Mouse (Mus musculus) G1E (cell line): ENCODE measurements around the gene Gnpat. TPM values are rescaled to one million over a fixed set of nuclear protein-coding genes. Genes with fewer than 3 reads are reported as not detected.

ENCODE experiments used
- ATAC-seq: 2 replicates; pipeline ENCODE4 v1.8.0; 2016; ENCODE audit warnings: mild to moderate bottlenecking; ENCODE audit not compliant: insufficient number of reproducible peaks, poor library complexity, low FRiP score, severe bottlenecking; ENCODE audit errors: extremely low read depth
- DNase-seq: peaks from one replicate; pipeline ENCODE4 v3.0.0; 2012; ENCODE audit warnings: low spot score
- H3K27me3 ChIP-seq: 2 replicates; pipeline ENCODE4 v1.6.1; 2012; ENCODE audit warnings: mild to moderate bottlenecking, low read length, inconsistent platforms; ENCODE audit not compliant: insufficient read depth
- H3K36me3 ChIP-seq: replicated peaks from 2 replicates; pipeline ENCODE3; 2012; ENCODE audit warnings: mild to moderate bottlenecking, inconsistent platforms
- H3K4me1 ChIP-seq: 2 replicates; pipeline ENCODE4 v1.6.1; 2012; ENCODE audit warnings: low read depth, low read length, inconsistent platforms, mixed read lengths; ENCODE audit not compliant: insufficient read depth
- H3K4me3 ChIP-seq: 2 replicates; pipeline ENCODE4 v1.5.1; 2012; ENCODE audit warnings: low read depth, mild to moderate bottlenecking, inconsistent platforms, low read length, moderate library complexity, mixed read lengths
- H3K9me3 ChIP-seq: replicated peaks from 2 replicates; pipeline ENCODE4 v1.6.1; 2012; ENCODE audit warnings: inconsistent platforms
- CTCF ChIP-seq: IDR thresholded peaks from 2 replicates; pipeline ENCODE4 v1.5.1; 2012; ENCODE audit warnings: low read depth, low read length, inconsistent platforms, mixed read lengths
- GATA1 ChIP-seq: IDR thresholded peaks from 2 replicates; pipeline ENCODE4 v1.6.1; 2012; ENCODE audit warnings: borderline replicate concordance, low read length, inconsistent platforms, mixed read lengths
- GATA2 ChIP-seq: IDR thresholded peaks from 2 replicates; pipeline ENCODE4 v1.6.1; 2012; ENCODE audit warnings: low read depth, low read length, inconsistent platforms, borderline replicate concordance
- POLR2AphosphoS5 ChIP-seq: IDR thresholded peaks from 2 replicates; pipeline ENCODE4 v1.6.1; 2012; ENCODE audit warnings: low read depth, low read length, inconsistent platforms; ENCODE audit not compliant: insufficient replicate concordance
- TAL1 ChIP-seq: conservative IDR thresholded peaks from 2 replicates; pipeline ENCODE4 v1.6.1; 2012; ENCODE audit warnings: low read depth, low read length, inconsistent platforms, mixed read lengths
- polyA plus RNA-seq: library from polyadenylated mRNA; stranded (reverse); fragments of >175 nt; gene quantifications from 2 replicates; pipeline ENCODE4 v1.2.3, GENCODE M21; 2012
- total RNA-seq, 2 experiments: library from RNA; stranded (forward) in 1 of 2; stranded (reverse) in 1 of 2; fragments of 200-1000 nt in 1 of 2; fragments of >200 nt in 1 of 2; fragmentation: Nextera tagmentation in 1 of 2; gene quantifications; 2 replicates each; pipeline ENCODE4 v1.2.3; 2014 to 2017

The Gnpat gene
- total and polyA plus RNA-seq, 3 experiments: 125 to 131 (median 128) TPM

DNA sequence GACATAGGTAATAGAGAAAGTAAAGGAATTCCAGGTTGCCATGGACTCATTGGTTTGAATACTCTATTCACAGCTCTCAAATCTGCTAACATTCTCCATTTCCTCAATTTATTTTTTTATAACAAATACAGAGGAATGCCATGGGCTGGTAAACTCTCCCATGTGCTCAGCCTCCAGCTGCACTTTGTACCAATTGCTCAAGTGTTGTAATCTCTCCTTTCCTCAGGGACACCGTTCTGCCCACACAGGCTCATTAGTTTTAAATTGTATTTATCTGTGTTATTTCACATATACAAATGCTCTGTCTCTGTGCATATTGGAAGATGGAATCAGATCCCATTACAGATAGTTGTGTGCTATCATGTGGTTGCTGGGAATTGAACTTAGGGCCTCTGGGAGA is 9.3 kb upstream of the Gnpat start:
- TF ChIP-seq GATA1 (no peak), POLR2AphosphoS5 (no peak), CTCF (no peak), TAL1 (no peak), GATA2 (no peak)
- ATAC-seq (no peak), DNase-seq (no peak)
- Histone ChIP-seq H3K27me3 (no peaks in the 10 kb centered on the region), H3K9me3 (peaks cover 28% of the 10 kb centered on the region), H3K4me3 (no peak overlapping the region), H3K4me1 (peaks cover 7% of the 10 kb centered on the region), H3K36me3 (peaks cover 63% of the 10 kb centered on the region)

DNA sequence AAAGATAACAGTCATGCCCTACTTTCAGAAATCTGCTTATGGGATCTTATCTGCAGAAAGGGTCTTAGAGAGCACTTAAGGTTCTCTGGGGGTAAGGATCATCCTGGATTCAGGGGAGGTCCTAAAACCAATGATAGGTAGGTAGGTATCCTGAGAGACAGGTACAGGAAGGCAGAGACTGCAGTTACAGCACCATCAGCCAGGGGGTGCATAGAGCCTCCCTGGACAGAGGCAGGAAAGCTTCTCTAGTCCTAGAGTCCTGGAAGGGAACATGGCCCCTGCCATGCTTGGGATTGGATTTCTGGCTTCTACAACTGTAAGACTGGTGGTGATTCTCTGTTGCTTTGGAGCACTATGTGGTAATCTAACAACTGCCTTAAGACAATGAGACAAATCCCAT is 3.4 kb upstream of the Gnpat start:
- no peak overlapping the region; the same call in 1 of the 2 replicates for H3K4me3 ChIP-seq
- TF ChIP-seq CTCF (peak; percentile 32; the same call in 1 of the 2 replicates), GATA1 (no peak)
- peaks cover 70% of the 10 kb centered on the region for H3K36me3 ChIP-seq
- H3K4me1 ChIP-seq: peaks cover 33% of the 10 kb centered on the region
- H3K9me3 ChIP-seq: peaks cover 15% of the 10 kb centered on the region
- no peak for ATAC-seq
- no peaks in the 10 kb centered on the region for H3K27me3 ChIP-seq
- DNase-seq: no peak

DNA sequence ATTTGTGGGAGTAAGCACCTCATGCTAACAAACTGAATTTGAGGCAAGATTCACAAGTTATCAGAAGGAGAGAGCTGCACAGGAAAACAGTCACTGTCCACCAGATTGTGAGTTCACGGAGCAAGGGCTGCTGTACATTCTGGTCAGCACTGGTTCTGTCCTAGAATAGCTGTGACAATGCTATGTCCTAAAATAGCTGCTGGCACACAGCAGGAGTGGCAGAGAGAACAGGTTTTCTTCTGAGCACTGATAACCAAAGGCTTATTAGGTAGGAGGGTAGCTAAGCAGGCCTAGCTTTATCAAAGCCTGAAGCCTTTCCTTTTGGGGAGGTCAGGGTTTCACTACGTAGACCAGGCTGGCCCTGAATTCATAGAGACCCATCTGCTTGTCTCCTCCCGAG is 2.6 kb upstream of the Gnpat start:
- ATAC-seq (no peak), DNase-seq (no peak)
- H3K36me3 ChIP-seq: peaks cover 66% of the 10 kb centered on the region
- TF ChIP-seq GATA1 (no peak), TAL1 (no peak), GATA2 (no peak), POLR2AphosphoS5 (no peak), CTCF (no peak)
- H3K4me1 ChIP-seq: peaks cover 38% of the 10 kb centered on the region
- peaks cover 8% of the 10 kb centered on the region for H3K9me3 ChIP-seq
- H3K27me3 ChIP-seq: no peaks in the 10 kb centered on the region
- no peak overlapping the region; the same call in 1 of the 2 replicates for H3K4me3 ChIP-seq

DNA sequence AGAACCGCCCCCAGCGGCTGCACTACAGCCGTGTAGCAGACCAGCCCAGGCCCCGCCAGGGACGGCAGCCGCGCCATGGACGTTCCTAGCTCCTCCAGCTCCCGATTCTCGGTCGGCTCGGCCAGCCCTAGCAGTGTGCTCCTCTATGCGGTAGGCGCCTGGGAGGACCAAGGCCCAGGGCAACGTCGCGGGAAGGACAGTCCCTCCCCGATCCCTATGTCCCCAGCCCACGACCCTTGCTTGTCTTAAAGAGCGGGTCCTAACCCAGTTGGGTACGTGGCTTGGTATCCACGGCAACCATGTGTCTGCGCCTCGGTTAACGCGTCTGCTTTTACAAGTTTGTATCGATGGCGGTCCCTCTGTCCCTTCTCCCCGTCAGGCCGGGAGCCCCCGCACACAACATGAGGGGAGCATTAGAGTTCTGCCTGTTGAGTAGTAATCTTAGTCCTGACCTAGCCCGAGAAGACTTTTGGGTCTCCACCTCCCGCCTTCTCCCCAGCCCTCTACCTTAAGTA is 387 bp downstream of the Gnpat start:
- peak overlapping the region; percentile 99 for H3K4me3 ChIP-seq
- H3K36me3 ChIP-seq: peaks cover 64% of the 10 kb centered on the region
- TF ChIP-seq GATA2: no peak
- TF ChIP-seq POLR2AphosphoS5: no peak
- TF ChIP-seq CTCF: no peak
- no peak for TF ChIP-seq TAL1
- no peak for TF ChIP-seq GATA1
- H3K9me3 ChIP-seq: no peaks in the 10 kb centered on the region
- no peak for DNase-seq
- peaks cover 64% of the 10 kb centered on the region for H3K4me1 ChIP-seq
- no peaks in the 10 kb centered on the region for H3K27me3 ChIP-seq
- 0 out of 2 replicates have a peak, but pooled peaks have one; percentile 1 for ATAC-seq

DNA sequence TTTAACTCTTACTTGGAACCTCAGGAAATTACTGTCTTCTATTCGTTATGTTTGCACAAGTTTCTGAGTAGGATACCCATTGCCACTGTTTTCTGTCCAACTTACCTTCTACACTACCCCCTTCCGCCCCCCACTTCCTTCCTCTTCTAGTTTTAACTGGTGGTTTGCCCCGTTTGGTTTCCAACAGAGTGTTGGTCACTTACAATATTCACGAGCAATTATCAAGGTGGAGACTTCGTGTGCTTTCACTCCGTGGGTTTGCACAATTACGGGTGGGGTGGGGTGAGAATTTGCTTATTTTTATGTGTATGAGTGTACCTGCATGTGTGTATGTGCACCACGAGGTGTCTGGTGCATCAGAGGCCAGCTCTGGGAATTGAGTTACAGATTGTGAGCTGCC is 896 bp downstream of the Gnpat start:
- Histone ChIP-seq H3K4me1 (peaks cover 65% of the 10 kb centered on the region), H3K36me3 (peaks cover 64% of the 10 kb centered on the region), H3K4me3 (peak overlapping the region; percentile 99), H3K27me3 (no peaks in the 10 kb centered on the region), H3K9me3 (no peaks in the 10 kb centered on the region)
- no peak for TF ChIP-seq GATA2
- TF ChIP-seq CTCF: no peak
- TF ChIP-seq TAL1: no peak
- no peak for TF ChIP-seq GATA1
- TF ChIP-seq POLR2AphosphoS5: no peak
- ATAC-seq (peak; percentile 16; the same call in 1 of the 2 replicates), DNase-seq (no peak)

DNA sequence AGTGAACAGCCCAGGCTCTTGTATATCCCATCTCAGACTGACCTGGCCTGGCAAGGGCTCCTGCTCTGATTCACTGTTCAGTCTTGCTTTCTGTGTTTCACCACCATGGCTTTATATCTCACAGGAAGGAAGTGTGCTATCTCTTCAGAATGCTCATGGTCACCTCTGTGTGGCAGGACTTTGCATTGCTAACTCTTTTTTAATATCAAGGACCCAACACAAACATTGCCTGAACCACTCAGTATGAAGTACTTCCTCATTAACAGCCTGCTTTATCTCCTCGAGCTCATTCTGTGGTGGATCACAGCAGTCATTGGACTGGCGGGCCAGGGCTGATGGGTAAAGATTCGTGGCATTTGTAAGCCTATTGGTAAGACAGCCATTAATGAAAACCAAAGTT is 3.8 kb downstream of the Gnpat start:
- DNase-seq: peak; percentile 54
- no peak overlapping the region; the same call in 1 of the 2 replicates for H3K4me3 ChIP-seq
- H3K27me3 ChIP-seq: no peaks in the 10 kb centered on the region
- H3K4me1 ChIP-seq: peaks cover 48% of the 10 kb centered on the region
- ATAC-seq: peak; percentile 45
- H3K9me3 ChIP-seq: no peaks in the 10 kb centered on the region
- no peak for TF ChIP-seq POLR2AphosphoS5
- TF ChIP-seq TAL1: no peak
- TF ChIP-seq GATA1: no peak
- TF ChIP-seq CTCF: no peak
- TF ChIP-seq GATA2: no peak
- peaks cover 64% of the 10 kb centered on the region for H3K36me3 ChIP-seq

DNA sequence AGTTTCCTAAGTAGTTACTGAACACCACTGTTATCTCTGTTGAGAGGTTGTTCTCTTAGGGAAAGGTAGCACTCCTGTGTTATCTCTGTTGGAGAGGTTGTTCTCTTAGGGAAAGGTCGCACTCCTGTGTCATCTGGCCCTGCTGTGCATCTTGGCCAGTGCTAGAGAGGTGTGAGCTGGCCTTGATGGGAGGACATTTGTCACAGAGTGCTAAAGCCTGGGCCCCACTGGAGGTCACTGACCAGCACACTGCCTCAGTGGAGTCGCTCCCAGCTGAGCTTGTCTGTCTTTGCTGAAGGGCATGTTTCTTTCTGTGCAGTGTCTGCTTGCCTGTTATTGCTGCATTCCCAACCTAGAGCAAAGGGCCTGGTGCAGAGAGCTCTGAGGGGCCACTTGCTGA is 4.3 kb downstream of the Gnpat start:
- ATAC-seq (no peak), DNase-seq (no peak)
- peaks cover 68% of the 10 kb centered on the region for H3K36me3 ChIP-seq

More for the DNA sequence above, 4.3 kb downstream of the Gnpat start:
- Histone ChIP-seq H3K9me3 (no peaks in the 10 kb centered on the region), H3K4me1 (peaks cover 48% of the 10 kb centered on the region), H3K4me3 (peak overlapping the region; percentile 33; the same call in 1 of the 2 replicates), H3K27me3 (no peaks in the 10 kb centered on the region)
- TF ChIP-seq TAL1 (no peak), CTCF (no peak), GATA1 (no peak), POLR2AphosphoS5 (no peak), GATA2 (no peak)
